Mouse (Mus musculus) lung, adult 18-20 months (tissue): Measurements from ENCODE around the gene Ptpn13.

Experiments used
- DNase-seq, 2 experiments: peaks; one replicate each; pipeline ENCODE4 v3.0.0; 2022; ENCODE audit warnings: mixed read lengths in 2 of 2

The Ptpn13 gene

DNA sequence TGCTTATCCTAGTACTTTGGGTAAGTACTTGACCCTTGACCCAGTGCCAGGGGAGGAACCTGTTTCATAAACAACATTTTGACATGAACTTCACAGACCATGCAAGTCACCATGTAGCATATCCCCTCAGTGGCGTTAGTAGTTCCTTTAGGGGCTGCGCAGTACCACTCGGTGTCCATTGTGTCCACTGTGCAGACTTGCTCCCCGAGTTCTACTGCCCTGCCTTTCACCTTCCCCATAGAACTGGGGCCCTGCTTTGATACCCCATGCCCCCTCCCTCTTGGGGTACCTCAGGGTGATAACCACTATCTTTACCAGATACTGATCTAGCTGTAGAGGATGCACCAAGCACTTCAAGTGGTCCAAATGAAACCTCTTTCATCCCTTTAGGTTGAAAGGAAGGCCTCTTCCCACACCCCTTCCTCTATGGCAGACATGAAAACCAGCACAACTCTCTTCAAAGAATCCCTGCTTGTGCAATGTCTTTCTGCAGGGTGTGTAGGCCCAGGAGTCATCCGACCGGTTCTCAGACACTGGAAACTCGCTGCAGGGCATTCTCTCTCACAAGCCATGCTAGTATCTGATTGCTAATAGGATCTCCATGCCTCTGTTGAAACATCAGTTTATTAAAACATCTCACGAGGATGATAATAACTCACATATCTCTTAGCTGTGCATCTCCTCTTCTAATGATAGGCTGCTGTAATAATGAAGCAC is 34.1 kb downstream of the Ptpn13 start:
- peak in 1 of 2 experiments; percentile 65 for DNase-seq

DNA sequence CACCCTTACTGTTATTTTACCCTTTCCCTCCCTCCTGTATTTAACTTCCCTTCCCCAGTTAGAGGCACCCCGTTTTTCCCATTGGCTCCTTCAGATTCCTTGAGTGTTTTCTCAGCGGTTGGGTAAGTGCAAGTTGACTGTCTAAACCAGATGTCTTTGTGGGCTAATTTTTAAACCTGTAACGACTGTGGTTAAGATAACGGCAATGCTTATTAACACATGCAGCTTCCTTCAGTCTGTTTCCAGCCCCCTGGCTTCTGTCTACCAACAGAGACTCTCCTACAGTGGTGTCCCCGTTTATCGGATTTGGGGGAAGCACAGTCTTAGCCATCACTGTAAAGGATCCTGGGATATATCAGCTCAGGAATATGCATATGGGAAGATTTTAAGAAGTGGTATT is 35.9 kb downstream of the Ptpn13 start:
- DNase-seq: no peak

DNA sequence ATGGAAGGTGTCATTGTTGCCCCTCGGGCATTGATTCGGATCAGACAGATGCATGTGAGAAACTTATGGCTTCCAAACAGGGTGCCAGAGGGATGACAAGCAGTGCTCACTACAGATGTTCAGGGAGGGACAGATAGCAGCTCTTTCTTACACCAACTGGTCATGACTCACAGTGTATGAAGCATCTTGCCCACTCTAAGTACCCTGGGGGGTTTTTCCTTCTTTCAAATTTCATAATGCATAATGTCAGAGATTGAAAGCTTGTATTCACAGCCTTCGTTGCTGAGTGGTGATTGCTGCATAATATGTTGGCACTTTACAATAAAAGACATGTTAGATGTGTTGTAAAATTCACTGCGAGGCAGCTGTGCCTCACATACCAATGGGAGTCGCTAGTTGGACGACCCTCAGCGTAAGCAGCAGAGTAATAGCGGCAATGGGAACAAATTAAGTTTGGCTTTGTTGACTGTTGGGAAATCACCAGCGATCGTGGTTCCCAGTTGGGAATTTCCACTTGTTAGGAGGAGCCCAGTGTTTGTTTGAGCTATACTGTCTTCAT is 38.7 kb downstream of the Ptpn13 start:
- no peak for DNase-seq

- DNase-seq: no peak
These were observed 39.3 kb downstream of the Ptpn13 start for GRCm38 (mm10) chr5:103464329-103464728.

DNA sequence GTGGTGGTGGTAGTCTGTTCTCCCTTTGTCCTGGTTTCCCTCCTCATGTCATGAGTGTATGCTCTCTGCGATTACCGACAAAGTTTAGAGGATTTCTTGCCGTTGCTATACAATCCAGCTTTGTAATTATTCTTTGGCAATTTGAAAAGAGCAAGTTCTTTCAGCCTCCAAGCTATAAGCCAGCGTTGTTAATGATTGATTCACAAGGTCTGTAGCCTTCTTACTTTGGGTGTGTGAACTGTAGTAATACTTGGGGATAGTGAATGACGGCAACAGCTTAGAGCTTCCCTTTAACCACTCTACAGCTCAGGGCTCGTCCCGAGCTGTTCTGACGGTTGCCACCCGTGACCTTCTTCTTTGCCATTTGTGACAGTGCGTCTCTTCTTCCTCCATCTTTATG is 39.8 kb downstream of the Ptpn13 start:
- no peak for DNase-seq

- DNase-seq: no peak
These were observed 47.7 kb downstream of the Ptpn13 start for GRCm38 (mm10) chr5:103472670-103473069.

DNA sequence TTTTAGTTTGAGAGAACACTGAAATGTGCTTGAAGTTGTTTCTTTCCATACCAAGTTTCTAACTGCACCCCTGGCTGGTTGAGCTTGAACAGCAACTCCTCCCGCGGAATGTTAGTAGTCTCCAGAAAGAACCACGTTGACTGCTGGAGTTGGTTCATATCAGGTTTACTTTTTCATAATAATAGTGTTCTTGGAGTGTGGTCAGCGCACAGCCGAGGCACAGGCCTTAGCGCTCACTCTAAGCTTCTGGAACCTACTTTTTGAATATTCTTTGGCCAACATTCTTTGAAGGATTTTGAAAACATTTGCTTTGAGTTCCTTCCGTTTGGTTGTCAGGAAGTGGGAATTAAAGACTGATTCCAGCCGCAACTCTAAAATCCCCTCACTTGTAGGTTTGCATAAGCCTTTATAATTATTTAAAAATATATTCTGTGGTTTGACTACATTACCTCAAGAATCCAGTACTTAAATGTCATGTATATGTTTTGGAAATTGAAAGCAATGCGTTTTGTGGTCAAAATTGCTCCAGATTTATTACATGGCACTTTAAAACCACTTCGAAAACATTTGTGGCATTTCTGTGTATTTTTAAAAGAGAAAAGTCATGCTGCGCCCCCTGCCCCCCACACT is 48.6 kb downstream of the Ptpn13 start:
- no peak for DNase-seq

GRCm38 (mm10) chr5:103474259-103474658 is 49.3 kb downstream of the Ptpn13 start:
- no peak for DNase-seq

GRCm38 (mm10) chr5:103475503-103475902 is 50.5 kb downstream of the Ptpn13 start:
- DNase-seq: no peak

DNA sequence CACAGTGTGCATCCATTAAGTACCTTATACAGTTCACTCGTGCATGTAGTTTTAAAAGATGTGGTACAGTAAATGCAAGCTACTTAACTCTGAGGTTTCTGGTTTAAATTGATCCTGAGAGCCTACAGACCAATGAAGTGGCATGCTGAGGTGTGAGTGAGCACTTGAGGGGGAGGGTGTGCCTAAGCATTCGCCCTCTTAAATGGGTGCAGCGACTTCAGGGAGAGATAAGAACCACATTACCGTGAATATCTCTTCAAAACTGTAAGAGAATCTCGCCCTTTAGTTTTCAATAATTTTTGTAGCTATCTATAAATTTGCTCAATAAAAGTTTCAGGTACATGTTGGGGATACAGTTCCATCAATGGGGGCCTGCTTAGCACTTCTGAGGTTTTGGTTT is 54.5 kb downstream of the Ptpn13 start:
- no peak for DNase-seq

DNA sequence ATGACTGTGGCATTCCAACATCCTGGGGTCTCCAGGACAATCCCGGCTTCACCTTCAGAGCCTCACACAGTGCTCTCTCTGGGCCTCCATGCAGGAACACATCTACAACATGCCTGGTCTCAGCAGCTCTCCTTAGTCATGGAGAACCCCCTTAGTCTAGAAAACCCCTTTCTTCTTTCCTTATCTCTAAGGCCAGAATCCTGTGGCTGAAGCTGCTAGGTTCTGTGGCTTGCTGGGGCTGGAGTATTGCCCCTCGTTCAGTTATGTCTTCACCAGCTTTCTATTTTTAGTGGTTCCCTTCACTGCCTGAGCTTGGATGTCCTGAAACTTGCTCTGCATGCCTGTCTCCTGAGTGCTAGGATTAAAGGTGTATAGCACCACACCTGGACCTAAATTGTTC is 56.2 kb downstream of the Ptpn13 start:
- DNase-seq: no peak

GRCm38 (mm10) chr5:103487001-103487400 is 62.0 kb downstream of the Ptpn13 start:
- no peak for DNase-seq

GRCm38 (mm10) chr5:103490964-103491363 is 66.0 kb downstream of the Ptpn13 start:
- DNase-seq: no peak

- no peak for DNase-seq
These were observed 66.8 kb downstream of the Ptpn13 start for GRCm38 (mm10) chr5:103491788-103492187.

DNA sequence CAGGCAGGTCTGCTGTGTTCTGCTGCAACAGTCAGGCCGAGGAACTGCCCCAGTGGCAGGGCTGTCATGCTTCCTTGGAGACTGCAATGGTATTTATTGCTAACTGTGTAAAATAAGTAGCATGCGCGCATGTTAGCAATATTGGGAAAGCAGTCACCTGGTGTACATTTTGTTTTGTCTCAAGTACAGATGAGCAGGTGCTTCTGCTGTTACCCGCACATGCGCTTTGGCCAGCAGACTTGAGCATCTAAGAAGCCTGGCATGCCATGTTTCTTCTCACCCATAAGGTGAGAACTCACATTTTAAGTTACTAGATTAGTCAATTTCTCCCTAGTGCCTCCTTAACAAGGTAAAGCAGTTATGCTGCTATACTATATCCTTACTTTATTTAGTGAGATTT is 72.1 kb downstream of the Ptpn13 start:
- no peak for DNase-seq

DNA sequence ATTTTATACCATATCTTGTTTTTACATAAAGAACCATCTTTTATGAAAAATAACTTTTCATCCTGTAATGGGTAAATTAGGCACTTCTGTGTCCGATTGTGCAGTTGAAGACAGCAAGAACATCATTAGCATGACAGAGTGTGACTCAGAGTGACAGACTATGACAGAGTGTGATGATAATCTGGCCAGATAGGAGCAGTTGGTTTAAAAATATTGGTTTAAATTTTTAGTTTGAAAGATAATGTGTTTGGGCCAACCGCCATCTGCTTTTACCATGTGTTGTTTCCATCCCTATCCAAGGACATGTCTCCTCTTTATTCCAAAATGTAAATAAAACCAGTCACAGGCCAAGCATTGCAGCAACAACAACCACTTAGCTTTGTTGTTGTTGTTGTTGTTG is 72.5 kb downstream of the Ptpn13 start:
- no peak for DNase-seq

DNA sequence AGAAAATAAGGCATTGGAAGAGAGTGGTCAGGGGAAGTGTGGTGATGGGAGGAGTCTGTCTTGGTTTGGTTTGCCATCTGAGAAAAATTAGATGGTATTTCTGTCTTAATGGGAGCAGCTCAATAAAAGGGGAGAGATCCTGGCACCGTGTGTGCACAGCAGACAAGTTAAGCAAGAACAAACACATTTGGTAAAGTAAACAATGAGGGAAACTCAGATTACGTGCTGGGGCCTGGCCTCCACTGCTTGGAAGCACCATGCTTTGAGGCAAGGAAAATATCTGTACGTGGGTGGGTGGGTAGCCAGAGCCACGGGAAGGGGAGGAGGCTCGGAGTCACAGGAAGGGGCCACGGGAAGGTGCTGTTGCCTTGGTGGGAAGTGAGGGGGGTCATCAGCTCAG is 74.3 kb downstream of the Ptpn13 start:
- peak; percentile 12 to 22 for DNase-seq

- DNase-seq: no peak
These were observed 76.1 kb downstream of the Ptpn13 start for GRCm38 (mm10) chr5:103501076-103501475.

GRCm38 (mm10) chr5:103501839-103502238 is 76.8 kb downstream of the Ptpn13 start:
- DNase-seq: no peak

GRCm38 (mm10) chr5:103513162-103513561 is 88.2 kb downstream of the Ptpn13 start:
- no peak for DNase-seq

- DNase-seq: no peak
These were observed 89.4 kb downstream of the Ptpn13 start for GRCm38 (mm10) chr5:103514441-103514840.

DNA sequence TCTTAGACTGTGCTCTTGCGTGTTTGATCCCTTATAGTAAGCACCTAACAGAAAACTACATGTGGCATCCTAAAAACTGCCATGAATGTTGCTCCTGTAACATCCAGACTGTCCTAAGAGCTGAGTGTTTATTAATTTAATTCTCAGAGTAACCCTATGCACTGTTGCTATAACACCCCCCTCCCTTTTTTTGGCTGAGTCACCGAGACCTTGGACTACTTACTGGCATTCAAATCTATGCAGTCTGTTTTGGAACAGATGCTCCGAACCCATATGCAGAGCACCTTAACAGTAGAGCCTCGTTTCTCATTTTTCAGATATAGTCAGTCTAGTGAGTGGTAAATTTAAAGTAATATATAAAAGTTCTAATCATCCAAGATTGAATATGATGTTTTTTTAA is 90.9 kb downstream of the Ptpn13 start:
- DNase-seq: no peak

DNA sequence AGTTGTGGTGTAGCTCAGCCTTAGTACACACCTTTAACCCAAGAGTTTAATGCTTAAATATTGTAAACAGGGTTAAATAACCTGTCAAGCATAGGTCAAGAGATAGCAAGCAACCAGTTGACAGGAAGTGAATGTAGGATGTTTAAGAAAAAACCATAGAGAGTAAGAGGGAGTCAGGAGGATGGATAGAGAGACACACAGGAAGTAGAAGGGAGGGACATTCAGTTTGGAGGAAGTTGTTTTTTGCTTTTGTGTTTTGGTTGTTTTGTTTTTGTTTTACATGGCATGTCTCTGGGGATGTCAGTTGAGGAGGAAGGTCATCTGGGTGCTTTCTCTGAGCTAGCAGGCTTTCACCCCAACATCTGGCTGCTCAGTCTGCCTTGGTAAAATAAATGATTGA is 91.6 kb downstream of the Ptpn13 start:
- DNase-seq: no peak

GRCm38 (mm10) chr5:103517641-103518040 is 92.6 kb downstream of the Ptpn13 start:
- no peak for DNase-seq
